Comparison of ENCODE assay signal across 7 mouse cellular contexts in the genomic region with DNA sequence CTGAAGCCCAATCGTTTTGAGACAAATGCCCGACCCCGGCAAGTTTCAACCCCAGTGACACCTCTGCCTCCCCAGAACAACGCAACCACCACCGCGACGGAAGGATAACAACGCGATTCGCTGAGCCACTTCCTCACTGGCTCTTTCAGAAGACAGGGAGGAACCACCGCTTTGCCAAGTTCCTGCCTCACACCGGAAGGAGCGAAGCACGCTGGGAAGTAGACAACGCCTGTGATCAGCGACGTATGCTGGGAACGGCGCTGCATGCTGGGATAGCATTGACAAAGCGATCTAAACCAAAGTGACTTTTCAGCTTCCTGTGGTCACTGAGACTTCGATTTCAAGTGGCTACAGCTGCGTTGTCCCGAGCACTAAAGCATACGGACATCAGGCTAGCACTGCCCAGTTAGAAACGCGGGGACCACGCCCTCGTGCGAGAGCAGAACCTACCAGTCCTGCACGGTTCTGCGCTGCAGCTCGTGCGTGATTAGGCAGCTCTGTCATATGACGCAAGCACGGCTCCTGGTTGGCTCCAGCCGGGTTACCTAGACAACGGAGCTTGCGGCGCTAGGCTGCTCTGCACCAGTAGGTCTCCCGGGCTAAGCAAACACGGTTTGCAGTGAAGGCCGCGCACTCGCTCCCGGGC. TPM values are rescaled to one million over a fixed set of nuclear protein-coding genes. Genes with fewer than 3 reads are reported as not detected.
DNase-seq lines count a peak whose midpoint lies in the region; ATAC-seq lines count a peak whose summit lies in the region.

A gene (plus strand): TSS at position 195 of the 646 bp plus-strand sequence.

- peak within 1 kb of the TSS; percentile 98 for H3K27ac ChIP-seq in intestine, embryonic 15.5 days
- peak within 1 kb of the TSS; percentile 92 for H3K27ac ChIP-seq in midbrain, embryonic 10.5 days (replicated peaks)

- H3K36me3 ChIP-seq in intestine, embryonic 15.5 days: 0 out of 2 replicates have a peak, but pooled peaks cover 7% of the 10 kb centered on the region
- peaks cover 18% of the 10 kb centered on the region for H3K36me3 ChIP-seq in midbrain, embryonic 10.5 days

- H3K4me1 ChIP-seq in intestine, embryonic 15.5 days (replicated peaks): peaks cover 16% of the 10 kb centered on the region
- H3K4me1 ChIP-seq in midbrain, embryonic 10.5 days: peaks cover 36% of the 10 kb centered on the region

- no peaks in the 10 kb centered on the region for H3K9me3 ChIP-seq in intestine, embryonic 15.5 days
- H3K9me3 ChIP-seq in midbrain, embryonic 10.5 days (replicated peaks): no peaks in the 10 kb centered on the region; the same call in 1 of the 2 replicates

- H3K27me3 ChIP-seq in intestine, embryonic 15.5 days (replicated peaks): no peaks in the 10 kb centered on the region
- H3K27me3 ChIP-seq in midbrain, embryonic 10.5 days (ENCODE audit: low read depth, poor library complexity, severe bottlenecking): no peaks in the 10 kb centered on the region

- H3K4me2 ChIP-seq in intestine, embryonic 15.5 days (replicated peaks): peak within 1 kb of the TSS; percentile 87

- peak; percentile 99 for ATAC-seq in intestine, embryonic 15.5 days

- intact Hi-C loops in gastrocnemius, postnatal 36 days (cut with DNase I): loop anchor here (10.0 kb wide), 2 partner anchors 370 to 890 kb away; a partner anchor contains a TSS
- intact Hi-C loops in left cerebral cortex, postnatal 25 days (cut with DNase I): loop anchor here (1.0 kb wide), 2 partner anchors 23 to 27 kb away; no protein-coding TSS in a partner anchor

- H3K4me3 ChIP-seq in intestine, embryonic 15.5 days (replicated peaks): peak within 1 kb of the TSS; percentile 69
- H3K4me3 ChIP-seq in midbrain, embryonic 10.5 days: peak within 1 kb of the TSS; percentile 82

- H3K9ac ChIP-seq in intestine, embryonic 15.5 days: peak within 1 kb of the TSS; percentile 86

- under 1% methylated on average over 45 of the region's 45 CpGs for WGBS in intestine, embryonic 15.5 days
- WGBS in midbrain, embryonic 10.5 days: under 1% methylated on average over 45 of the region's 45 CpGs

- DNase-seq in adrenal gland, adult 2 months: peak; percentile 95
- DNase-seq in embryo, embryonic 11.5 days (ENCODE audit: low read depth, low spot score): peak; percentile 91
- peak; percentile 87 to 92 for DNase-seq in gastrocnemius, postnatal 36 days
- DNase-seq in left cerebral cortex, postnatal 25 days (ENCODE audit: low spot score in 2 of 2): peak; percentile 98 to 99
- peak; percentile 97 for DNase-seq in midbrain, embryonic 10.5 days (ENCODE audit: low spot score)
- peak; percentile 85 for DNase-seq in right cerebral cortex, postnatal 4 days

RNA-seq across cellular contexts. Expression of the gene that starts here (rescaled TPM):
- 10 to 100 TPM; 16.1 to 18.3 TPM for total RNA-seq in adrenal gland, adult 2 months (2021)
- 45.9 and 50.7 TPM in 2 replicates for polyA plus RNA-seq in adrenal gland, adult 2 months (2012; rRNA removed)
- 1 to 10 TPM; 3.4 to 4.8 TPM for total RNA-seq in gastrocnemius, postnatal 36 days (2021)
- polyA plus RNA-seq in intestine, embryonic 15.5 days (2015; fragmentation: Nextera tagmentation; extraction: Ambion mirVana): 28.2 and 34.4 TPM in 2 replicates
- 10 to 100 TPM; 44.4 to 47.8 TPM for total RNA-seq in left cerebral cortex, postnatal 25 days (2021)
- polyA plus RNA-seq in midbrain, embryonic 10.5 days (2016; fragmentation: Nextera tagmentation; extraction: Ambion mirVana): 43.1 and 50.8 TPM in 2 replicates

Comparison
In these comparisons a context has a peak if more than half of its experiments do, and no peak if none do; other contexts are left out.
1. Peak in every context shown above with its lines: DNase-seq, ATAC-seq, H3K4me3 ChIP-seq and H3K27ac ChIP-seq.